Mouse (Mus musculus): Measurements from ENCODE around the gene Colq.

- TF ChIP-seq CTCF (IDR thresholded peaks at IDR 0.05; ENCODE audit: low read depth) (no peak), EP300 (IDR thresholded peaks at IDR 0.05; ENCODE audit: low read depth) (no peak)
Measured at GRCm38 (mm10) chr14:31509911-31510310, 81.2 kb downstream of the Colq start.

All from liver, embryonic 14.5 days (tissue).